Mouse (Mus musculus): ENCODE measurements around the gene Flnc. TPM values are rescaled to one million over a fixed set of nuclear protein-coding genes. Genes with fewer than 3 reads are reported as not detected.
"Not testable (repeated sequence)": the region's sequence is repeated elsewhere in the genome, so short reads cannot be mapped to it uniquely, and the experiment has no call there.

The Flnc gene
- polyA plus RNA-seq (2012; rRNA removed), result 4.9 and 11.2 TPM in 2 replicates

- H3K4me1 ChIP-seq (ENCODE audit: control insufficient read depth, insufficient read depth, low read length), result peaks cover 10% of the 10 kb centered on the region; the same call in 1 of the 2 replicates
- DNase-seq, result peak; percentile 25
- WGBS, result under 1% methylated on average over 77 of the region's 77 CpGs
- H3K4me3 ChIP-seq (replicated peaks; ENCODE audit: extremely low read depth, low read depth, low read length), result peak within 1 kb of the TSS; percentile 62
- TF ChIP-seq POLR2A (IDR thresholded peaks at IDR 0.05; ENCODE audit: borderline replicate concordance, extremely low read depth, low read depth, low read length), result no peak
- TF ChIP-seq CTCF (IDR thresholded peaks at IDR 0.05; ENCODE audit: insufficient read depth, low read length), result no peak
Observed at GRCm38 (mm10) chr6:29433038-29433803, at the start of gene Flnc. TSS of gene Flnc (plus strand) at chr6:29433256.

GRCm38 (mm10) chr6:29388052-29388518 lies 45.0 kb upstream of the Flnc start, which contains the start of gene Opn1sw:
TSS of gene Opn1sw (minus strand) at chr6:29388468.
- WGBS, result 4% methylated on average over 12 of the region's 12 CpGs
- H3K4me1 ChIP-seq (ENCODE audit: control insufficient read depth, insufficient read depth, low read length), result no peaks in the 10 kb centered on the region
- TF ChIP-seq POLR2A (IDR thresholded peaks at IDR 0.05; ENCODE audit: borderline replicate concordance, extremely low read depth, low read depth, low read length) (no peak), CTCF (IDR thresholded peaks at IDR 0.05; ENCODE audit: insufficient read depth, low read length) (no peak)
- no peak for DNase-seq
- H3K4me3 ChIP-seq (replicated peaks; ENCODE audit: extremely low read depth, low read depth, low read length), result peak within 1 kb of the TSS; percentile 35

GRCm38 (mm10) chr6:29388606-29389080 lies 44.4 kb upstream of the Flnc start:
- DNase-seq, result peak; percentile 76
- WGBS, result 9% methylated on average over 11 of the region's 11 CpGs
- Histone ChIP-seq H3K4me3 (replicated peaks; ENCODE audit: extremely low read depth, low read depth, low read length) (no peak overlapping the region), H3K4me1 (ENCODE audit: control insufficient read depth, insufficient read depth, low read length) (no peaks in the 10 kb centered on the region)
- TF ChIP-seq POLR2A (IDR thresholded peaks at IDR 0.05; ENCODE audit: borderline replicate concordance, extremely low read depth, low read depth, low read length) (no peak), CTCF (IDR thresholded peaks at IDR 0.05; ENCODE audit: insufficient read depth, low read length) (no peak)

- WGBS, result 43% methylated on average over 9 of the region's 9 CpGs
- TF ChIP-seq POLR2A (IDR thresholded peaks at IDR 0.05; ENCODE audit: borderline replicate concordance, extremely low read depth, low read depth, low read length) (no peak), CTCF (IDR thresholded peaks at IDR 0.05; ENCODE audit: insufficient read depth, low read length) (no peak)
- Histone ChIP-seq H3K4me3 (replicated peaks; ENCODE audit: extremely low read depth, low read depth, low read length) (no peak overlapping the region), H3K4me1 (ENCODE audit: control insufficient read depth, insufficient read depth, low read length) (no peaks in the 10 kb centered on the region)
- DNase-seq, result no peak
Observed at GRCm38 (mm10) chr6:29389425-29389824, 43.6 kb upstream of the Flnc start.

- not testable (repeated sequence) for H3K4me3 ChIP-seq (replicated peaks; ENCODE audit: extremely low read depth, low read depth, low read length); DNase-seq; H3K4me1 ChIP-seq (ENCODE audit: control insufficient read depth, insufficient read depth, low read length)
- 76% methylated on average over 1 of the region's 1 CpGs for whole genome bisulfite sequencing
Observed at GRCm38 (mm10) chr6:29390500-29390899, 42.6 kb upstream of the Flnc start.

- WGBS, result 64% methylated on average over 8 of the region's 8 CpGs
- not testable (repeated sequence) for H3K4me3 ChIP-seq (replicated peaks; ENCODE audit: extremely low read depth, low read depth, low read length); H3K4me1 ChIP-seq (ENCODE audit: control insufficient read depth, insufficient read depth, low read length); DNase-seq
Observed at GRCm38 (mm10) chr6:29391241-29391640, 41.8 kb upstream of the Flnc start.

- 71% methylated on average over 4 of the region's 4 CpGs for WGBS
- TF ChIP-seq POLR2A (IDR thresholded peaks at IDR 0.05; ENCODE audit: borderline replicate concordance, extremely low read depth, low read depth, low read length) (no peak), CTCF (IDR thresholded peaks at IDR 0.05; ENCODE audit: insufficient read depth, low read length) (no peak)
- Histone ChIP-seq H3K4me1 (ENCODE audit: control insufficient read depth, insufficient read depth, low read length) (0 out of 2 replicates have a peak, but pooled peaks cover 2% of the 10 kb centered on the region), H3K4me3 (replicated peaks; ENCODE audit: extremely low read depth, low read depth, low read length) (no peak overlapping the region)
- no peak for DNase-seq
Observed at GRCm38 (mm10) chr6:29391802-29392201, 41.3 kb upstream of the Flnc start.

DNA sequence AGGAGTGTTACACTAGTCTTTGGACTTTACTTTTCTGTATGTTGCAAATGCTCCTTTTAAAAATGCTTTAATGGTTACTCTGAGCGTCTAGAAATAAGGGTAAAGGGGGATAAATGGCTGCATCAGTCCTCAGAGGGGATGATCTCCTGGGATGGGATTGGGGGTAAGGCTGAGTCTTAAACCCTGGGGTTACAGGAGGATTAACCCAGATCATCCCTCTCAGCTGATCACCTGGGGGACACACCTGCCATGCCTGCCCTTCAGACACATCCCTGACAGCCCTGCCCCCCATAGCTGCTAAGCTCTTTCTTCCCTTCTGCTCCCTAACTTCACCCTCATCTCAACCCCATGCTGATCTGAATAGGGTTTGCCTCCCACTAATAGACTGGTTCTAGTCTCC lies 38.8 kb upstream of the Flnc start:
- H3K4me3 ChIP-seq (replicated peaks; ENCODE audit: extremely low read depth, low read depth, low read length), result no peak overlapping the region
- WGBS, result 80% methylated on average over 1 of the region's 1 CpGs
- no peak for DNase-seq
- H3K4me1 ChIP-seq (ENCODE audit: control insufficient read depth, insufficient read depth, low read length), result 0 out of 2 replicates have a peak, but pooled peaks cover 2% of the 10 kb centered on the region
- no peak for TF ChIP-seq CTCF (IDR thresholded peaks at IDR 0.05; ENCODE audit: insufficient read depth, low read length)
- TF ChIP-seq POLR2A (IDR thresholded peaks at IDR 0.05; ENCODE audit: borderline replicate concordance, extremely low read depth, low read depth, low read length), result no peak

DNA sequence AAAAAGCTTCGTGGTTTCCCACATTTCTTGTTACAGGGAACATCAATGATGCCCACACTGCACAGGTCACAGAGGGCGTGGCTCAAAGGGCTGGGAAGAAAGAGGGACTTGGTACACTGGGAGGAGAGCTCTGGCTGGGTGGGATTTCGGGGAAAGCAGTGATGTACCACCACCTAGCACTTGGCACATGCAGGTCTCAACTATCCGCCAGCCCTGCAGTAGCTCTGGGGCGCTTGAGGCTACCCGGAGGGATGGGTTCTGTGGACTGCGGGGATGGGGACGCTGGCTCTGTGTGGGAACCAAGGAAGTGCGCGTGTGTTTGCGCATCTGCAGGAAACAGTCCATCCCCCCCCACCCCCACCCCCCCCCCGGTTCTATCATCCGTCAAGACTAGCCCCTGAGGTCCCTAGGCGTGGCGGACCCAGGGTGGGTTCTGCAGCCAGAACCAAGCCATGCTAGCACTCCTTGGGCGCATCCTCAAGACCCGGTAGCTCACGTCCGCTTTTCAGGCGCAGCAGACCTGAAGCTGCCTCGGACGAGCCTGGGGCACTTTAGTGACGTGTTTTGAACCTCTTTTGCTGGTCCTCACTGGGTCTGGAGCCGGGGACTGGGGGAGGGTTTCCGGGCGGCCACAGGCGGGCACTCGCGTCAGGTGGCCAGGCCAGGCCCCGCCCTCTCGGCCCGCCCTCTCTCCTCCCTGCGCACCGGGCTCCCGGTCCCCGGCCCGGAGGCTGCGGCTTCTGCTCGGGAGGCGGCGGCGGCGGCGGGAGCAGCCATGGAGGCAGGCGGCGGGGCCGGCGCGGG lies 36.9 kb upstream of the Flnc start, which contains the start of gene Ccdc136:
Gene Ccdc136, plus strand, starts transcription at position 400 of the 804 bp plus-strand sequence.
- 0 out of 2 replicates have a peak, but pooled peaks cover 2% of the 10 kb centered on the region for H3K4me1 ChIP-seq (ENCODE audit: control insufficient read depth, insufficient read depth, low read length)
- WGBS, result under 1% methylated on average over 47 of the region's 49 CpGs
- peak; percentile 69 for DNase-seq
- TF ChIP-seq POLR2A (IDR thresholded peaks at IDR 0.05; ENCODE audit: borderline replicate concordance, extremely low read depth, low read depth, low read length) (peak; percentile 36; the same call in 1 of the 2 replicates), CTCF (IDR thresholded peaks at IDR 0.05; ENCODE audit: insufficient read depth, low read length) (no peak)
- H3K4me3 ChIP-seq (replicated peaks; ENCODE audit: extremely low read depth, low read depth, low read length), result peak within 1 kb of the TSS; percentile 58
